Mouse (Mus musculus) testis, adult 2 months (tissue): ENCODE data around the gene Syne2. TPM values are rescaled to one million over a fixed set of nuclear protein-coding genes. Genes with fewer than 3 reads are reported as not detected.

Source experiments
- H3K27ac ChIP-seq: fragments of 200-500 bp; 2 replicates; pipeline ENCODE4 v1.5.1; 2012; ENCODE audit warnings: low read depth, low read length; ENCODE audit not compliant: control insufficient read depth, insufficient read depth
- H3K27me3 ChIP-seq: fragments of 200-500 bp; 2 replicates; pipeline ENCODE4 v1.6.1; 2012; ENCODE audit warnings: mild to moderate bottlenecking, low read length, moderate library complexity; ENCODE audit not compliant: control insufficient read depth, insufficient read depth
- H3K36me3 ChIP-seq: fragments of 200-500 bp; 2 replicates; pipeline ENCODE4 v1.6.1; 2012; ENCODE audit warnings: mild to moderate bottlenecking, low read length; ENCODE audit not compliant: control insufficient read depth, insufficient read depth
- H3K4me1 ChIP-seq: fragments of 200-500 bp; 2 replicates; pipeline ENCODE4 v1.6.1; 2012; ENCODE audit warnings: low read length; ENCODE audit not compliant: control insufficient read depth, insufficient read depth
- H3K4me3 ChIP-seq: fragments of 200-500 bp; 2 replicates; pipeline ENCODE4 v1.5.1; 2012; ENCODE audit warnings: low read depth, mild to moderate bottlenecking, low read length, moderate library complexity, mixed read lengths; ENCODE audit not compliant: control insufficient read depth
- CTCF ChIP-seq: fragments of 200-500 bp; IDR thresholded peaks from 2 replicates; pipeline ENCODE4 v1.5.1; 2012; ENCODE audit warnings: low read depth, mild to moderate bottlenecking, inconsistent platforms, low read length, moderate library complexity; ENCODE audit not compliant: control insufficient read depth, insufficient read depth, insufficient replicate concordance
- POLR2A ChIP-seq: fragments of 200-500 bp; IDR thresholded peaks from 2 replicates; pipeline ENCODE4 v1.6.1; 2012; ENCODE audit warnings: low read depth, mild to moderate bottlenecking, inconsistent platforms, low read length, moderate library complexity; ENCODE audit not compliant: control insufficient read depth
- polyA plus RNA-seq: library from polyadenylated mRNA; depleted of rRNA; stranded (reverse); fragments of >200 nt; gene quantifications from 2 replicates; pipeline ENCODE4 v1.2.3, GENCODE M21; 2012

Gene Syne2
- polyA plus RNA-seq, 1 experiment: 35.5 TPM

DNA sequence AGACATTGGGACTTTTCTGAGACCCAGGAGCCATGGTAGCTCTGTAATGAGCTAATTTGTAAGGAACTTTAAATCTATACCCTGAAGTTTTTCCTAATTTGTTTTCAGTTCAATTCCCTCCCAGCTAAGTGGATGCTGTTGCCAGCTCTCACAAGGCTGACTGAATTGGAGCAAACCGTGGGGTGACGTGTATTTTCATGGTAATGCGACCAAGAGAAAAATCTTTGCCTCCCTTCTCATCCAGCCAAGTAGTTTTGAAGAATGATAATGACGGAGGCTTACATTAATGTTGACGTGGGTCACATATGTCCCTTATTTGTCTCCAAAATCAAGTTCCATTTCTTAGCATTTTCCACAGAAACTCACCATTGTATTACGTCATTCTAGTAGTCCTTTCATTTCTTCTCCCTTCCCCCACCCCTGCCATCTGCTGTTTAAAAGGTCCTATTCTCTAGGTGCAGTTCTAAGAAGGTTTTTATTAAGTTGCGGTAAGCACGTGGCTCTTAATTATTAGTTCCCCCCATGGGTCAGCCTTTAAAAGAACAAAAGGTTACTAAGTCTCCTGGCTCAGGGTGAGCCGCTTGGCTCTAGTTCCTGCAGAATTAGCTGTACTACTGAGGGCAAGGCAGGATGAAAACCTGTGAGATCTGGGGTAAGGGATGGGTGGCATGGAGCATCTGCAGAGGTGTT lies 55.8 kb downstream of the Syne2 start:
- no peaks in the 10 kb centered on the region for H3K27me3 ChIP-seq
- H3K4me3 ChIP-seq: no peak overlapping the region
- peaks cover 2% of the 10 kb centered on the region; the same call in 1 of the 2 replicates for H3K4me1 ChIP-seq
- TF ChIP-seq CTCF (no peak), POLR2A (no peak)
- no peak overlapping the region for H3K27ac ChIP-seq
- no peaks in the 10 kb centered on the region for H3K36me3 ChIP-seq

DNA sequence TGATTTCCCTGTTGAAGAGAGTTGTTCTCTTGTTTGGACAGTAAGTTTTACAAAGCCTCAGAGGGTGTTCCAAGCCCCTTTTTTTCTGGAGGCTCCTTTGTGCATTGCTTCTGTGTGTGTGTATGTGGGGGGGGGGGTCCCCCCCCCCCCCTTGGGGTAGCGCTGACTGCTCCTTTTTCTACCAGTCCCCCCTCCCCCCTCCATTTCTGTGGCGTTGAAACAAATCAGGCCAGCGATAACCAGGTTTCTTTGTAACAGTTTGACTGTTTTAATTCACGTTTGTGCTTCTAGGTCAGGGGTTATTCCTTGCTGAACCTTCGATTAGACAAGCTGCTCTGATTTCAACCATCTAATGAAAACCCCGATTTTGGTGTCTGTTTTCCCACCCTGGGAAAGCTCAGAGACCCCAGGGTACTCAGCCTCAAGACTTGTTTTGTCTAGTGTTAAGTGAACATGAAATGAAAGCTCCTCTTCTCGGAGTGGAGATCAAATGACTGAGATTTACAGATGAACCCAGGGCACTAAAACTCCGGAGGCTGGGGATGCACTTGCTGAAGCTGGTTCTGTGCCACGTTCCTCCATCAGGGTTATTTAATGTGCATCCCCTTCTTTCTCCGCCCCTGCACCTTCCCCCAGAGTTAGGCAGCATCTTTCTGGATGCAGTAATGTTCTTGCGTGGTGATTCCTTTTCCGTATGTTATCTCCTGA lies 56.5 kb downstream of the Syne2 start:
- no peaks in the 10 kb centered on the region for H3K4me1 ChIP-seq
- no peak overlapping the region for H3K4me3 ChIP-seq
- H3K36me3 ChIP-seq: no peaks in the 10 kb centered on the region
- TF ChIP-seq CTCF (no peak), POLR2A (no peak)
- peak overlapping the region; percentile 43; the same call in 1 of the 2 replicates for H3K27ac ChIP-seq
- H3K27me3 ChIP-seq: no peaks in the 10 kb centered on the region

GRCm38 (mm10) chr12:75879636-75880317 lies 61.8 kb downstream of the Syne2 start:
- Histone ChIP-seq H3K27me3 (no peaks in the 10 kb centered on the region), H3K4me3 (no peak overlapping the region), H3K27ac (peak overlapping the region; percentile 69; the same call in 1 of the 2 replicates), H3K4me1 (no peaks in the 10 kb centered on the region), H3K36me3 (no peaks in the 10 kb centered on the region)
- no peak for TF ChIP-seq CTCF
- no peak for TF ChIP-seq POLR2A

- H3K36me3 ChIP-seq: no peaks in the 10 kb centered on the region
- TF ChIP-seq POLR2A (no peak), CTCF (no peak)
- H3K27ac ChIP-seq: no peak overlapping the region
- no peaks in the 10 kb centered on the region for H3K27me3 ChIP-seq
- H3K4me3 ChIP-seq: no peak overlapping the region
- no peaks in the 10 kb centered on the region for H3K4me1 ChIP-seq
Observed at GRCm38 (mm10) chr12:75881554-75881953, 63.6 kb downstream of the Syne2 start.

DNA sequence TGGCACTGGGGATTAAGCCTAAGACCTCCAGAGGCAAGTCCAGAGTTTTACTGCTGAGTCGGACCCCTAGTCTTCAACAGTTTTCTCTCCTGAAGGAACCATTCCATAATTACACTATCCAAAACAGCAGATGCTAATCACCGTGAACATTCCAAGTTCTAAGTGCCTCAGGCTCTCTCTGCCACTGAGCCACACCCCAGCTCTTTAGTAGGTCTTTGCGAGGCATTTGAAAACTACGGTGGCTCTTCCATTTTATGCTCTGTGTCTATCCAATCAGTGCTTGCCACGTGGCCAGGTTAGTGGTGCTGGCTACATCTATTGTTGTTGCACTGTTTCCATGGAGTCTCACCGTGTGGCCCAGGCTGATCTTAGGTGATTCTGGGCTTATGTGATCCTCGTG lies 68.2 kb downstream of the Syne2 start:
- H3K36me3 ChIP-seq: no peaks in the 10 kb centered on the region
- no peak overlapping the region for H3K4me3 ChIP-seq
- H3K27me3 ChIP-seq: no peaks in the 10 kb centered on the region
- no peaks in the 10 kb centered on the region for H3K4me1 ChIP-seq
- H3K27ac ChIP-seq: no peak overlapping the region
- TF ChIP-seq POLR2A (no peak), CTCF (no peak)

- H3K27ac ChIP-seq: no peak overlapping the region
- TF ChIP-seq CTCF (no peak), POLR2A (no peak)
- H3K4me1 ChIP-seq: no peaks in the 10 kb centered on the region
- no peak overlapping the region for H3K4me3 ChIP-seq
- H3K27me3 ChIP-seq: no peaks in the 10 kb centered on the region
- H3K36me3 ChIP-seq: no peaks in the 10 kb centered on the region
Observed at GRCm38 (mm10) chr12:75886946-75887345, 69.0 kb downstream of the Syne2 start.

- Histone ChIP-seq H3K4me3 (no peak overlapping the region), H3K36me3 (no peaks in the 10 kb centered on the region), H3K27ac (no peak overlapping the region), H3K4me1 (no peaks in the 10 kb centered on the region), H3K27me3 (no peaks in the 10 kb centered on the region)
- TF ChIP-seq POLR2A: no peak
- no peak for TF ChIP-seq CTCF
Observed at GRCm38 (mm10) chr12:75888721-75889120, 70.8 kb downstream of the Syne2 start.
